Mouse (Mus musculus) hindbrain, embryonic 13.5 days (tissue): ENCODE measurements around the gene Tmem11. TPM values are rescaled to one million over a fixed set of nuclear protein-coding genes. Genes with fewer than 3 reads are reported as not detected.

Source experiments
- ATAC-seq: fragments of 200-750 bp; cut with Nextera tagmentation; 2 replicates; pipeline ENCODE4 v1.8.0; 2017; ENCODE audit warnings: moderate TSS enrichment; ENCODE audit not compliant: low FRiP score
- H3K27ac ChIP-seq: fragments of 300-500 bp; sonication (generic); 2 replicates; pipeline ENCODE4 v1.5.1; 2015; ENCODE audit warnings: inconsistent platforms, mild to moderate bottlenecking, moderate library complexity
- H3K27me3 ChIP-seq: fragments of 300-500 bp; sonication (generic); 2 replicates; pipeline ENCODE4 v1.6.1; 2015; ENCODE audit warnings: mild to moderate bottlenecking, inconsistent platforms
- H3K36me3 ChIP-seq: fragments of 300-500 bp; sonication (generic); 2 replicates; pipeline ENCODE4 v1.6.1; 2015; ENCODE audit warnings: mild to moderate bottlenecking, inconsistent platforms
- H3K4me1 ChIP-seq: fragments of 300-500 bp; sonication (generic); replicated peaks from 2 replicates; pipeline ENCODE4 v1.6.1; 2015; ENCODE audit warnings: inconsistent platforms
- H3K4me2 ChIP-seq: fragments of 300-500 bp; sonication (generic); 2 replicates; pipeline ENCODE4 v1.6.1; 2015; ENCODE audit warnings: inconsistent platforms, mild to moderate bottlenecking, moderate library complexity
- H3K4me3 ChIP-seq: fragments of 300-500 bp; sonication (generic); 2 replicates; pipeline ENCODE4 v1.5.1; 2015; ENCODE audit warnings: mild to moderate bottlenecking, inconsistent platforms
- H3K9ac ChIP-seq: fragments of 300-500 bp; sonication (generic); 2 replicates; pipeline ENCODE4 v1.6.1; 2015; ENCODE audit warnings: mild to moderate bottlenecking, inconsistent platforms
- H3K9me3 ChIP-seq: fragments of 300-500 bp; sonication (generic); 2 replicates; pipeline ENCODE4 v1.6.1; 2016; ENCODE audit warnings: inconsistent platforms
- WGBS: fragments of 180-500 bp; shearing (Covaris S2); methylation state at CpG from one replicate; pipeline ENCODE4 v1.1.7; 2015; 5-methylcytosine and 5-hydroxymethylcytosine counted together
- polyA plus RNA-seq: library from polyadenylated mRNA; unstranded; fragments of >200 nt; fragmentation: Nextera tagmentation; extraction: Ambion mirVana; gene quantifications from 2 replicates; pipeline ENCODE4 v1.2.1, GENCODE M21; 2015

Tmem11 gene
- polyA plus RNA-seq, 1 experiment from 2014 or later, result 55.3 TPM

GRCm38 (mm10) chr11:60845415-60845814 is 33.7 kb downstream of the Tmem11 start:
- H3K9ac ChIP-seq, result no peak overlapping the region
- ATAC-seq, result no peak
- H3K36me3 ChIP-seq, result peaks cover 48% of the 10 kb centered on the region
- H3K4me2 ChIP-seq, result no peak overlapping the region
- 0 out of 2 replicates have a peak, but pooled peaks cover 4% of the 10 kb centered on the region for H3K4me1 ChIP-seq
- H3K27me3 ChIP-seq, result no peaks in the 10 kb centered on the region
- H3K27ac ChIP-seq, result no peak overlapping the region
- no peak overlapping the region for H3K4me3 ChIP-seq
- 93% methylated on average over 5 of the region's 5 CpGs for WGBS
- no peaks in the 10 kb centered on the region for H3K9me3 ChIP-seq

GRCm38 (mm10) chr11:60843412-60843811 is 35.7 kb downstream of the Tmem11 start:
- Histone ChIP-seq H3K4me3 (no peak overlapping the region), H3K27me3 (no peaks in the 10 kb centered on the region), H3K4me1 (0 out of 2 replicates have a peak, but pooled peaks cover 4% of the 10 kb centered on the region), H3K9me3 (no peaks in the 10 kb centered on the region), H3K4me2 (no peak overlapping the region), H3K36me3 (peaks cover 35% of the 10 kb centered on the region), H3K27ac (no peak overlapping the region), H3K9ac (no peak overlapping the region)
- 90% methylated on average over 5 of the region's 5 CpGs for WGBS
- ATAC-seq, result no peak

- ATAC-seq, result no peak
- Histone ChIP-seq H3K36me3 (peaks cover 27% of the 10 kb centered on the region), H3K9me3 (no peaks in the 10 kb centered on the region), H3K27ac (no peak overlapping the region), H3K9ac (no peak overlapping the region), H3K27me3 (no peaks in the 10 kb centered on the region), H3K4me3 (no peak overlapping the region), H3K4me1 (0 out of 2 replicates have a peak, but pooled peaks cover 4% of the 10 kb centered on the region), H3K4me2 (no peak overlapping the region)
- 86% methylated on average over 12 of the region's 12 CpGs for WGBS
Measured at GRCm38 (mm10) chr11:60841467-60842200, 37.4 kb downstream of the Tmem11 start.

DNA sequence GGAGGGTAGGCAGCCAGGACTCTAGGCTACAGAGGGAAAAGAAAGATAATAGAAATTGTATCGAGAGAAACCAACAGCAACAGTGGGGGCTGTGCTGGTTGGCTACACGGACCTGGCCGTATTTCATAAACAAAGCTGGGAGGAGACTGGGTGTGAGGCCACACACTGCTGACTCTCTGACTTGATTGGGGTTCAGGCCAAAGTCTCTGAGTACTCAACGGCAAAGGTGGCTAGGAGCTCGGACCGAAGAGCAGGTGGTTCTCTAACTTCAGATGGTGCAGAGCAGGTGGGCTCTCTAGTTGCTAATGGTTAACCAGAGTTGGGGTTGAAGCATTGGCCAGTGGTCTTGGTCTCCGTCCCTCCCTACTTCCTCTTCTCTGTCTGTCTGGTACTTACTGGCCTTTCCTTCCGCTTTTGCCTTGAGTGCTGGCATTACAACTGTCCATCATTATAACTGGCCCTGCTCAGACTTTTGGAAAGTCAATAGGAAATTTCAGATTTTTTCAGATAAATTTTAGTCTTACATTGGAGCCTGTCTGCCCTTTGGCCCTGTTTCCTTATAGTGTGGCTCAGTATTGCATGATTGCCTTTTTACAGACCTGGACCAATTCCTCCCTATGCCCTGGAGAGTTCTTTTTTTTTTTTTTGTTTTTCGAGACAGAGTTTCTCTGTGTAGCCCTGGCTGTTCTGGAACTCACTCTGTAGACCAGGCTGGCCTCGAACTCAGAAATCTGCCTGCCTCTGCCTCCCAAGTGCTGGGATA is 41.2 kb downstream of the Tmem11 start:
- WGBS, result 91% methylated on average over 10 of the region's 10 CpGs
- Histone ChIP-seq H3K9ac (no peak overlapping the region), H3K4me3 (no peak overlapping the region), H3K9me3 (no peaks in the 10 kb centered on the region), H3K27ac (no peak overlapping the region), H3K36me3 (0 out of 2 replicates have a peak, but pooled peaks cover 2% of the 10 kb centered on the region), H3K27me3 (no peaks in the 10 kb centered on the region), H3K4me1 (0 out of 2 replicates have a peak, but pooled peaks cover 2% of the 10 kb centered on the region), H3K4me2 (no peak overlapping the region)
- ATAC-seq, result no peak

- no peak for ATAC-seq
- Histone ChIP-seq H3K9me3 (no peaks in the 10 kb centered on the region), H3K4me2 (no peak overlapping the region), H3K36me3 (0 out of 2 replicates have a peak, but pooled peaks cover 2% of the 10 kb centered on the region), H3K27me3 (no peaks in the 10 kb centered on the region), H3K4me3 (no peak overlapping the region), H3K4me1 (no peaks in the 10 kb centered on the region), H3K27ac (no peak overlapping the region), H3K9ac (no peak overlapping the region)
- WGBS, result 97% methylated on average over 6 of the region's 6 CpGs
Measured at GRCm38 (mm10) chr11:60836897-60837296, 42.2 kb downstream of the Tmem11 start.

- Histone ChIP-seq H3K27ac (peak within 1 kb of the TSS; percentile 85), H3K27me3 (0 out of 2 replicates have a peak, but pooled peaks cover 10% of the 10 kb centered on the region), H3K36me3 (no peaks in the 10 kb centered on the region), H3K4me3 (peak within 1 kb of the TSS; percentile 66), H3K4me2 (peak within 1 kb of the TSS; percentile 75), H3K9me3 (no peaks in the 10 kb centered on the region), H3K4me1 (peaks cover 7% of the 10 kb centered on the region), H3K9ac (peak within 1 kb of the TSS; percentile 82)
- WGBS, result under 1% methylated on average over 34 of the region's 34 CpGs
- ATAC-seq, result peak; percentile 98
Measured at GRCm38 (mm10) chr11:60830433-60831052, 48.5 kb downstream of the Tmem11 start, which contains the start of gene Dhrs7b. Dhrs7b (plus strand) TSS chr11:60830631.

GRCm38 (mm10) chr11:60828903-60829302 is 50.2 kb downstream of the Tmem11 start:
- Histone ChIP-seq H3K36me3 (no peaks in the 10 kb centered on the region), H3K9ac (no peak overlapping the region), H3K4me3 (no peak overlapping the region), H3K27ac (no peak overlapping the region), H3K4me1 (peaks cover 7% of the 10 kb centered on the region), H3K9me3 (no peaks in the 10 kb centered on the region), H3K4me2 (no peak overlapping the region), H3K27me3 (0 out of 2 replicates have a peak, but pooled peaks cover 10% of the 10 kb centered on the region)
- 34% methylated on average over 2 of the region's 2 CpGs for WGBS
- no peak for ATAC-seq

DNA sequence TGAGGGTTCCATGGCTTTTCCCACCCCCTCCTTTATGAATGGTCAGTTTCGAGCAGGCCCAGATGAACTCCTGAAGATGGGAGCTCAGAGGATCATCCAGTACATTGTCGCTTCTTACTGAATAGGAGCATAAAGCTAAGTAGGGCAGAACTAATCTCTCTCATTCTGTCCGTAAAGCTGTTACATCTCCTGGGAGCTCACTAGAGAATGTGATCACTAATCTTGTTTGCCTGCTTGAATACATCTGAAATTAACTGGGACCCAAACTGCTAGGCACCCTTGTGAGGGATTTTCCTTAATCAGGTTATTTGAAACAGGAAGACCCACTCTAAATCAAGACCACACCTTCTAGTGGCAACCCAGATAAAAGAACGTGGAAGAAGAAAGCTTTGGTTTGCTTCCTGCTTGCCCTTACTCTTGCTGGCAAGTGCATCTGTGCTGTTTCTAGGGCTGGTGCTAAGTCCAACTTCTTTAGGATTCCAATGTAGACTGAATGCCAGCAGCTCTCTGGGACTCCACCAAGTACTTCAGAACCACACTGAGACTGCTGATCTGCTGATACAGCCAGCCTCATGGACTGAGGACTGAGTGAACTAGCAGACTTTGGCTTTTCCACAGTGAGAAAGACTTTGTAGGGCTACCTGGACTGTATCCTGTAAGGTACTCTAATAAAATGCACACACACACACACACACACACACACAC is 51.7 kb downstream of the Tmem11 start:
- Histone ChIP-seq H3K4me1 (peaks cover 7% of the 10 kb centered on the region), H3K9ac (no peak overlapping the region), H3K36me3 (no peaks in the 10 kb centered on the region), H3K27me3 (0 out of 2 replicates have a peak, but pooled peaks cover 10% of the 10 kb centered on the region), H3K4me2 (no peak overlapping the region), H3K27ac (no peak overlapping the region), H3K4me3 (no peak overlapping the region), H3K9me3 (no peaks in the 10 kb centered on the region)
- WGBS, result 54% methylated on average over 4 of the region's 4 CpGs
- ATAC-seq, result no peak

DNA sequence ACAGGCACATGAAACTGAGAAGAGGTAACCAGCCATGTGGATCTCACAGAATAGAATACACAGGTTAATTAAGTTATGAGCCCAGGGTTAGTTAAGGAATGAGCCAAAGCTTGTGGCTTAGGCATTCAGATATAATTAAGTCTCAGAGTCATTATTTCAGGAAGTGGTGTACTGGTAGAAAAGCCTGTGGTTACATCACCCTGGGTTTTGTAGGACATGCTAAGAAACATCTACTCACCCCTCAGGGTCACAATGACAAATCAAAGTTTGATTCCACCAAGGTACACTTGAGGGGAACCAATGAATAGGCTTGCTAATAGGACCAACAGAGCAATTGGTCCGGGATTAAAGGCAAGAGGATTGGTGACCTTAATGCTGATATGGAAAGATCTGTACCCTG is 52.4 kb downstream of the Tmem11 start:
- 0 out of 2 replicates have a peak, but pooled peaks cover 10% of the 10 kb centered on the region for H3K27me3 ChIP-seq
- H3K36me3 ChIP-seq, result no peaks in the 10 kb centered on the region
- no peak overlapping the region for H3K4me2 ChIP-seq
- H3K9me3 ChIP-seq, result no peaks in the 10 kb centered on the region
- H3K4me3 ChIP-seq, result no peak overlapping the region
- 56% methylated on average over 1 of the region's 1 CpGs for WGBS
- H3K9ac ChIP-seq, result no peak overlapping the region
- ATAC-seq, result no peak
- peaks cover 7% of the 10 kb centered on the region for H3K4me1 ChIP-seq
- no peak overlapping the region for H3K27ac ChIP-seq

DNA sequence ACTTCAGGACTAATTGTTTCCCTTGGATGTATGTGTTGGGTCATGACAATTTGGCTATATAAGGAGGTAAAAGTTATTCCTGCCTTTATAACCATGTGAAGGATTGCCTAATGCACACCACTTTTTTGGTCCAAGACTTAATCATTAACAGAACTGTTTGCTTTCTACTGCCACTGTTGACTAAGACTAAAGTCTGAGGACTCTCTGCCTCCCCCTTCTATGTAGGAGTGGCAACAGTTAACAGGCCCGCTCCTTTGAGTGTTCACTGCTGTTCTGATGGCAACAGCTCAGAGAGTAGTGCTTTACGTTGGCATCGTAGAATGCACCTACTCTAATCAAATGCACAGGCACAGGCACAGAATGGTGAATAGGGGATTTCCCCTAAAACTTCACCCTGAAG is 53.9 kb downstream of the Tmem11 start:
- no peak overlapping the region for H3K4me2 ChIP-seq
- no peak overlapping the region for H3K9ac ChIP-seq
- no peak overlapping the region for H3K27ac ChIP-seq
- 81% methylated on average over 3 of the region's 3 CpGs for WGBS
- H3K27me3 ChIP-seq, result 0 out of 2 replicates have a peak, but pooled peaks cover 10% of the 10 kb centered on the region
- ATAC-seq, result no peak
- H3K9me3 ChIP-seq, result no peaks in the 10 kb centered on the region
- H3K4me3 ChIP-seq, result no peak overlapping the region
- no peaks in the 10 kb centered on the region for H3K4me1 ChIP-seq
- H3K36me3 ChIP-seq, result no peaks in the 10 kb centered on the region

- ATAC-seq, result no peak
- WGBS, result 73% methylated on average over 2 of the region's 2 CpGs
- Histone ChIP-seq H3K9ac (no peak overlapping the region), H3K9me3 (no peaks in the 10 kb centered on the region), H3K4me3 (no peak overlapping the region), H3K4me2 (no peak overlapping the region), H3K4me1 (no peaks in the 10 kb centered on the region), H3K27ac (no peak overlapping the region), H3K27me3 (0 out of 2 replicates have a peak, but pooled peaks cover 6% of the 10 kb centered on the region), H3K36me3 (no peaks in the 10 kb centered on the region)
Measured at GRCm38 (mm10) chr11:60823771-60824170, 55.3 kb downstream of the Tmem11 start.
